Mouse (Mus musculus) embryo, embryonic 10.5 days (tissue): ENCODE data around the gene Cux2.
A peak's percentile ranks its signal among the peaks of the same experiment; 100 is the strongest.

ENCODE experiments used
- DNase-seq: peaks from one replicate; pipeline ENCODE4 v3.0.0-alpha.2; 2015; ENCODE audit warnings: low spot score

Gene Cux2

GRCm38 (mm10) chr5:122050017-122050831, at the start of gene Cux2:
Gene Cux2 (minus strand): TSS chr5:122050102.
- peak; percentile 85 for DNase-seq

GRCm38 (mm10) chr5:122094439-122094838, 44.5 kb upstream of the Cux2 start:
- no peak for DNase-seq

GRCm38 (mm10) chr5:122093734-122094133, 43.8 kb upstream of the Cux2 start:
- DNase-seq, result no peak

- no peak for DNase-seq
Observed at GRCm38 (mm10) chr5:122092794-122093193, 42.9 kb upstream of the Cux2 start.

GRCm38 (mm10) chr5:122091070-122091469, 41.2 kb upstream of the Cux2 start:
- DNase-seq, result peak; percentile 82

- DNase-seq, result no peak
Observed at GRCm38 (mm10) chr5:122089664-122090063, 39.8 kb upstream of the Cux2 start.

GRCm38 (mm10) chr5:122088917-122089316, 39.0 kb upstream of the Cux2 start:
- DNase-seq, result peak; percentile 94

GRCm38 (mm10) chr5:122086121-122086520, 36.2 kb upstream of the Cux2 start:
- no peak for DNase-seq

GRCm38 (mm10) chr5:122085291-122085690, 35.4 kb upstream of the Cux2 start:
- DNase-seq, result no peak

GRCm38 (mm10) chr5:122084470-122084869, 34.6 kb upstream of the Cux2 start:
- no peak for DNase-seq

GRCm38 (mm10) chr5:122083282-122083681, 33.4 kb upstream of the Cux2 start:
- no peak for DNase-seq

- DNase-seq, result no peak
Observed at GRCm38 (mm10) chr5:122081471-122081870, 31.6 kb upstream of the Cux2 start.

- DNase-seq, result no peak
Observed at GRCm38 (mm10) chr5:122080930-122081329, 31.0 kb upstream of the Cux2 start.

- DNase-seq, result peak; percentile 31
Observed at GRCm38 (mm10) chr5:122079796-122080195, 29.9 kb upstream of the Cux2 start.

GRCm38 (mm10) chr5:122077244-122077643, 27.3 kb upstream of the Cux2 start:
- no peak for DNase-seq

GRCm38 (mm10) chr5:122075736-122076135, 25.8 kb upstream of the Cux2 start:
- DNase-seq, result no peak

GRCm38 (mm10) chr5:122071997-122072396, 22.1 kb upstream of the Cux2 start:
- no peak for DNase-seq

GRCm38 (mm10) chr5:122070963-122071800, 21.3 kb upstream of the Cux2 start:
- DNase-seq, result no peak

- DNase-seq, result no peak
Observed at GRCm38 (mm10) chr5:122068563-122068962, 18.7 kb upstream of the Cux2 start.

GRCm38 (mm10) chr5:122063204-122063933, 13.5 kb upstream of the Cux2 start:
- no peak for DNase-seq

- no peak for DNase-seq
Observed at GRCm38 (mm10) chr5:122062479-122062878, 12.6 kb upstream of the Cux2 start.

GRCm38 (mm10) chr5:122060767-122061333, 10.9 kb upstream of the Cux2 start:
- DNase-seq, result peak; percentile 84
